Mouse (Mus musculus): ENCODE results near the gene Vmn1r55.
A peak's percentile ranks its signal among the peaks of the same experiment; 100 is the strongest.
"Not testable (repeated sequence)": the region's sequence is repeated elsewhere in the genome, so short reads cannot be mapped to it uniquely, and the experiment has no call there.

The Vmn1r55 gene

DNA sequence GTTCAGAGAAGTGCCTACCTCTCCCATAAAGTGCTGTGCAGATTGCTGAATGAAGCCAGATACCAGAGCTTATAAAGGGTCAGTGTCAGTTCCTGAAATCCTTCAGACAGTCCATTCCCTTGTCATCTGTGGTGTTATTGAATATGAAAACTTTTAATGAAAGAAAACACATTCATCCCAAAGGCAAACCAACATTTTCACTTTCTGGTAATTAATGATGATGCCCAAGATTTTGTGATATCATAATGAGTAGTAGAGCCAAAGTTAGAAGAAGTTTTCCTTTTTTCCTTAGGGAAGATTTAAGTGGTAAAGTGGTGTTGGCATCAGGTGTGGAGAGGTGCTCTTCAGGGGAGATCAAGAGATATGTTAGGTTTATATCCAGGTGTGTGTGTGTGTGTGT is at the start of gene Vmn1r55:
Vmn1r55 (minus strand) TSS at position 101 of the 400 bp plus-strand sequence.
- DNase-seq (ENCODE audit: low read depth) = not testable (repeated sequence)

DNA sequence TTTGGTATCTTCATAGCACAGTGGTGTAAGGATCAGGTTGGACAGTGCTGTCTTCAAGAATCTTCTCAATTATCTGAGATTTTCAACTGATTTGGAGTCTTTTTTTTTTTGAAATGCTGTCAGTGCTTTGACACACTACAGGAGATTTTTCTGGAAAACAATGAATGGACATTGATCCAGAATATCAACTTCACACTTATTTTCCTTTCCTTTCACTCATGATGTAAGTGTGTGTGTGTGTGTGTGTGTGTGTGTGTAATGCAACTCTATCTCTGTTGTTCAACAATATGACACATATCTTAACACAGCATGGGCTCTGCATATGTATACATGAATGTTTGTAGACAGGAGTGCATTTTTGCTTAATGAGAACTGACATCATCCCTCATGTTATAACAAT is 47.2 kb upstream of the Vmn1r55 start, which contains the start of gene Vmn1r56:
Vmn1r56 (minus strand) TSS at position 101 of the 400 bp plus-strand sequence.
- DNase-seq (ENCODE audit: low read depth) = not testable (repeated sequence)

DNA sequence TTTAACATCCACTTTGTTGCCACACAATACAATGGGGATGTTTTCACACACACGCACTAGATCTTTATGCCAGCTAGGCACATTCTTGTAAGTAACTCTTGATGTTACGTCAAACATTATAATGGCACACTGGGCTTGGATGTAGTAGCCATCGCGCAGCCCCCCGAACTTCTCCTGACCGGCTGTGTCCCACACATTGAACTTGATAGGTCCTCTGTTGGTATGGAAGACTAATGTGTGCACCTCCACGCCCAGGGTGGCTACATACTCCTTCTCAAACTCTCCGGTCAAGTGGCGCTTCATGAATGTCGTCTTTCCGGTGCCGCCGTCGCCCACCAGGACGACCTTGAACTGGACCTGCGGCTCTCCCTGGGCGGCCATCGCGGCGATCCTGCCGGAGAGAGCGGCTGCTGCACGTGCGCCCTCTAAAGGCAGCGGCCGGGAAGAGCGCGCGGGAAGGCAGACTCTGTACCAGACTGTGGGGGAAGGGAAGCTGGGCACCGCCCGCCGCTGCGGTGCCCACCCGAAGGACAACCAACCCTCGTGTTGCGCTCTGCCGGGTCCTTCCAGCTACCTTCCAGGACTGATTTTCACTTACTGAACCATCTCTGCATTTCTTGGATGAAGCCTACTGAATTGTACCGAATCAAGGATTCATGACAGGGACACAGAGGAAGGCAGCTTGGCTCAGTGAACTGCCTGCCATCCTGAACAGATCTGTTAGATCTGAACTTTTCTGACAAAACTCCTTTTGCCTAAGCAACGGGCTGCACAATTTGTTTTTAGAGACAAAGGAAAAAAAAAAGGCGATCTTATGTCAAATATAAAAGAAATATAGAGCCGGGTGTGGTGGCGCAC is 23.7 kb downstream of the Vmn1r55 start, which contains the start of gene Rasl2-9:
Rasl2-9 (minus strand) TSS at position 402 of the 858 bp plus-strand sequence.
- DNase-seq (ENCODE audit: low read depth) = peak; percentile 27

DNA sequence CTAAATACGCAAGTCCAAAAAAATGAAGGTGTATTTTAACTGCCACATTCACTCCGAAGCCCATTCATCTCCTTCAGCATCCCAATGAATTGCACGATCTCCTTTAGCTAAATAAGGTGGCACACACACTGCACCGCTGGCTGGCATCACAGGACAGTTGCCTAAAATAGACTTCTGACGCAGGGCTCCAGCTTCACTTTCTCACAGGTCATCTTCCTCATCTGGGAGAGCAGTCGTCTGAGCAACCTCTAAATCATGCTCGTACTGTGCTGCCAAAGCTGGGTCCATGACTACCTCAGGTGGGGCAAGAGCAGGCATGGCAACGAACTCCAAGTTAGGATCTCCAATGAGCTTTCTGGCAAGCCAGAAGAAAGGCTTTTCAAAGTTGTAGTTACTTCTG is 24.4 kb downstream of the Vmn1r55 start:
- DNase-seq (ENCODE audit: low read depth) = no peak

DNA sequence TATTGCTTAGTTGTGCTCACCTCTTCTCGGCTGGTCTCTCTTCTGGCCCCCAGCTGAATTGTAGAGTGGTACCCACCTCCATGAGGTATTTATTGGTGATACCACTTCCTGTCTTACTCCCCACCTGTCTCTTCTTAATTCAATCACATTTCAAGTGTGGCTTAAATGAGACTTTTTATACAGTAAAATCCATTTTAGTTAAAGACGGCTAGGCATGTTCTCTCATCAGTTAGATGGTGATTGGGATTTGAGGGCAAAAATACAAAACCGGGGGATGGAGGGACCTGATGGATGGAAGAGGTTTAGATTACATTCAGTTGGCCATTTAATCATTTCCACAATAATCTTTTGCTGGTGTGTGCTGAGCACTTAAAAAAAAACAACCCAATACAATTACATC is 32.6 kb downstream of the Vmn1r55 start, which contains the start of gene Rfpl4:
Rfpl4 (minus strand) TSS at position 101 of the 400 bp plus-strand sequence.
- DNase-seq (ENCODE audit: low read depth) = no peak

DNA sequence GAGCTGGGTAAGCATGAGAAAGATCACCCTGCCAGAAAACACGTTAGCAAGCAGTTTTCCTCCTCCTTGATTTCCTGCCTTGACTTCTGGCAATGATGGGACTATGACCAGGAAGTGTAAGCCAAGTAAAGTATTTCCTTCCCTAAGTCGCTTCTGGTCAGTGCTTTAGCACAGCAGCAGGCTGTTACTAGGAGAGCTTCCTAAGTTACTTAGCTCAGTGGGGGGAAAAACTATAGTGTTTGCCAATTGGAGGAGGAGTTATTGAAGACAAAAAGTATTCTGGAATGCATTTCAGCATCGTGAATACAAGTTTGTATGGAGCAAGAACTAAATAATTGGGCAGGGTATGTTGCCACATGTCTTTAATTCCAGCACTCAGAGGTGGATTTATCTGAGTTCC is 36.8 kb downstream of the Vmn1r55 start:
- DNase-seq (ENCODE audit: low read depth) = no peak

DNA sequence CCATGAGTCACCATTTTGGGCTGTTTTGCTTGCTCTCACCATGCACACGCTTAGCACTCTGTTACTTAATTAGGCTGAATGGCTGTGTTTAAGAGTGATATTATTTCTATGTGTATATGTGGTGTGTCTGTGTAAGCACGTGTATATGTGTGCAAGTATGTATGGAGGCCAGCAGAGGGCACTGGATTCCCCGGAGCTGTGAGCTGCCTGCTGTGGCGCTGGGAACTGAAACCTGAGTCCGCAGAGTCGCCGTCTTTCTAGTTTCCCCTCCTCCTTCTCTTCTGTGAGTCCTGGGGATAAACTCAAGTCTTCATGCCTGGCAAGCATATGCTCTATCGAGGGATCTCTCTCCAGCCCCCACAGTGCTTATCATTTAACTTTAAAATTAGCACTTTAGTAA is 40.2 kb downstream of the Vmn1r55 start:
- no peak for DNase-seq (ENCODE audit: low read depth)

DNA sequence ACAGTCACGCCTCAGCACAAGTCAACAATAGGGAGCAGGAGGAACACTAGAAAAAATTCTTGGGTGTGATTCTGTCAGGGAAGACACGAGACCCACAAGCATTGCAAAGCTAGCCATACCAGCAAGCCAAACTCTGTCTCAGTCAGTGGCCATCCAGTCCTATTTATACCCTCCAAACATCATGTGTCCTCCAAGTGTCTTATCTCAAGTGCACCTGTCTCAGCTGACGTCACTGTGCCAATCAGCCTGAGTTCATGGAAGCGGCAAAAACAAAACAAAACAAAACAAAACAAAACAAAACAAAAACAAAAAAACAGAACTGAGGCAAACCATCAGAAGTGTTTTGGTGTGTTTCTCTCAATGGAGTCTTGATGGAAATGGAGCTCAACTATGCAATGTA is 41.2 kb downstream of the Vmn1r55 start:
- no peak for DNase-seq (ENCODE audit: low read depth)

DNA sequence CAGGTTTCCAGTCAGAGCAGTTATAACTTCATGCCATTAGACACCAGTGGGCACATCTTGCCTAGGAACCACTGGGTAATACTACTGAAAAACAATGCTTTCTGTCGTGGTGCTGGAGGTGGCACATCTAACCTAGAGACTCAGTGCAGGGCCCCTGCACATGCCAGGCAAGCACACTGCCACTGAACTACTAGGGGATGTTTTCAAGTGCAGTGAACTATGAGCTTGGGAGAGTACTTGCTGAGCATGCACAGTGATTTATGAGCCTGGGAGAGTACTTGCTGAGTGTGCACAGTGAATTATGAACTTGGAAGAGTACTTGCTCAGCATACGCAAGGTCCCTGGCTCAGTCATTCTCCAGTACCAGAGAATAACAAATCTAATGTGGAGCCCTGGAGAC is 46.9 kb downstream of the Vmn1r55 start:
- DNase-seq (ENCODE audit: low read depth) = no peak

DNA sequence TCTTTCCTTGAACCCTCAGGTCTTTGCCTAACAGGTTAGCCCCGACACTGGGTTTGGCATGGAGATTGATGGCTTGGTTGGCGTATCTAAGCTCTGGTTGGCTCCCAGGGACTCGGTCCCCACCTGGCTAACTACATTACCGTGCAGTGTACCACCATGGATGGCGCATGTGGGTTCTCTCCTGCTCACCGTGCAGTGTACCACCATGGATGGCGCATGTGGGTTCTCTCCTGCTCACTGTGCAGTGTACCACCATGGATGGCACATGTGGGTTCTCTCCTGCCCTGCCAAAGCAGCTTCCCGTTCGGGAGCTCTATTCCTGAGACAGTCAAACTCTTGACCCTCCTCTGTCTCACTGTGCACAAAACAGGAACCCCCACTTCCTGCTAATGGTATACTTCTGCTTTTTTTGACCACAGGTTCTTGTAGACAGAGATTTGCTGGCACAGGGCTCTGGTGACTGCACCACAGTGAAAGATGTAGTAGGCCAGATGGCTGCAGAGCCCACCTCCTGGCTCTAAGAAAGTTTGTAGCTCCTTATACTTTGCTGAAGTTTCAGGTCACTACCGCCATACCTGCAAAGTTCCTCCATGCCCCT is 48.3 kb downstream of the Vmn1r55 start:
- no peak for DNase-seq (ENCODE audit: low read depth)

DNA sequence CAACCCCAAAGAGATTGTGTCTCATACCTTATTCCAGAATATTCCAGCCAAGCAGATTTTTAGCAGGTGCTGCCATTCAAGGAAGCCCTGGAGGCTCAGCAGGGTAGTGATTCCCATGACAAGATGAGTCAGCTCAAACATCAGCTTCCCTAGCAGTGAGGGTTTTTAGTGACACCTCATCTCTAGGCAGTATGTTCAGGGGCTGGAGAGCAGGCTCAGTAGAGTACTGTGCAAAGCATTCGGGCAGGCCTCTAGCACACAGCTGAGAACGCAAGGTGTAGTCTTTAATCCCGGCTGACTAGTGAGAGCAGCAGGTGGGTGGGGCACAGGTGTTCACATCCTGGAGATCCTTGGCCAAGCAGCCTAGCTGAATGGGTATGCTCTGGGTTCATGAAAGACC is 49.7 kb downstream of the Vmn1r55 start:
- no peak for DNase-seq (ENCODE audit: low read depth)

DNA sequence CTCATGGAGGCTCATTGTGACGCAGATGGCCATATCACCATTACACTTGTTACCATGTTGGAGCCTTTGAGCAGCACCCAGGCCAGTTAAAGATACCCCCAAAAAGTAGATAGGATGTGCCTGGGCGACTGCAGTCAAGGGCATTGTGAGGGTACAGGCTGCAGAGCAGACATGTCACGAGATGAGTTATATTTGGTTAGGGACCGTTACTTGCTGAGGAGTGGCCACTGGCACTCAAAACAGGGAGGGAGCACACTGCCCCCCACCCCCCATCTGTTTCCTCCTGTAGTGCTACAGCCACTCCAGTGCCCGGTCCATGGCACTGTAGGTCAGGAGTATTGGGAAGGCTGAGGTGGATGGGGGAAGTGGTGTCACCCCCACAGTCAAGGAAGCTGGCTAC is 50.7 kb downstream of the Vmn1r55 start:
- no peak for DNase-seq (ENCODE audit: low read depth)

DNA sequence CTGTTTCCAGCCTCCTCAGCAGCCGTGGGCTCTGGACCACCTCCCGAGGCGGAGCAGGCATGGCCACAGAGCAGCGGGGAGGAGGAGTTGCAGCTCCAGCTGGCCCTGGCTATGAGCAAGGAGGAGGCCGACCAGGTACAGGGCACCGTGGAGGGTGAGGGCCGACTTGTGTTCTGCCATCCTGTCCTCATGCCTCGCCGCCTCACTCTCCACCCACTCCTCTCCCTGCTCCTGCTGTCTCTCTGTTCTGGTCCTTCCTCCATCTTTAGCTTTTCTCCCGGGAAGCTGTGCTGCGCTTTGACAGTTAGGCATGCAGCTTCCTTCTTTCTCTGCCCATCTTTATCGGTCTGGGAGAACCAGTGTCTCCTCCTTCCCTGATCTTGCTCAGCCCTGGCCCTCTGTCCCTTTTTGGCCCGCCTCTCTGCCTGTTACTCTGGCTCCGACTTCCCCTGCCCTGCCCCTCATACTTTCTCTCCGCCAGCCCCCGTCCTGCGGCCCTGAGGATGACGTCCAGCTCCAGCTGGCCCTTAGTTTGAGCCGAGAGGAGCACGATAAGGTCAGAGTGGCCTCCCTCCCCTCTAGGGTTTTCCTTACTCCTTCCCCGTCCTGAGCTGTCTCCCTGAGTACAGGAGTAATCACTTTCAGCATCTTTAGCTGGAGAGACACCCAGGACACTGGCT is 56.5 kb downstream of the Vmn1r55 start:
- DNase-seq (ENCODE audit: low read depth) = no peak

DNA sequence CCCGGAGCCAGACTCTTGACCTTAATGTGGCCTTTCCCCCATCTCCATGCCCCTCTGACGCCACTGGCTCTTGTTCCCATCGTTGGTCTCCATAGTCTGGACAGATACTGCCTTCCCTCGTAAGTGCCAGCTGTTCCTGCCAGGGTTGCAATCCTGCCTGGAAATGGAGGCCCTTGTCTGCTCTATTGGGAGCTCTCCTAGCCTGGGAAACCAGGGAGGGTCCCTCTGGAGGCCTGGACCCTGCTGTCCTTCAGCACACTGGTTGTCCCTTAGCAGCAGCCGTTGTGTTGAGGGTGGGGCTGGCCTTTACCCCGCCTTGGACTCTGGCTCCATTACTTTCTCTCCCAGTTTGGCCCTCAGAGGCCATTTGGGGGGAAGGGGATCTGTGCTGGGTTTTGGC is 57.1 kb downstream of the Vmn1r55 start:
- no peak for DNase-seq (ENCODE audit: low read depth)

DNA sequence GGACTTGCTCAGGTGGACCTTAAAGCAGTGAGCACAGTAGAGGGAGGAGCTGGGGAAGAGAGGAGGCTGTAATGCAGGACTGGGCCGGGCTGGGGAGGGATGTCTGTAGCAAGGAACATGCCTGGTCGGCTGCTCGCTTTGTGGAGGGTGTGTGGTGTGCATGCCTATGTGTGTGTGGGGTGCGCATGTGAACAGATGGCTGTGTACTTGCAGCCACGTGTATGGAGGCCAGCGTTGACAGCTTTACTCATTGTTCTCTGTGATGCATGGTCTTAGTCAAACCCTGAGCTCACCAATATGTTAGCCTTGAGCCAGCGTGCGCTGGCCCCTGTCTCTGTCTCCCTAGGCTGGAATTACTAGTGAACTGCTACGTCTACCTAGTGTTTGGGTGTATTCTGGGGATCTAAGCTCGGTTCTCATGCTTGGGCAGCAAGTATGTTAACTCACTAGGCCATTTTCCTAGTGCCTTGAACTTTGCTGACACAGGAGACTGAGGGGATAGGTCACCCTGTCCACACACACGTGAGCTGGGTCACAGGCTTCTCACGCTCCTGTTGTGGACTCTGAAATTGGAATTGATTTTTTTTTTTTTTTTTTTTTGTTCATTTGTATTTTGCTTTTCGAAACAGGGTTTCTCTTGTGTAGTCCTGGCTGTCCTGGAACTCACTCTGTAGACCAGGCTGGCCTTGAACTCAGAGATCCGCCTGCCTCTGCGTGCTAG is 58.3 kb downstream of the Vmn1r55 start:
- DNase-seq (ENCODE audit: low read depth) = no peak

DNA sequence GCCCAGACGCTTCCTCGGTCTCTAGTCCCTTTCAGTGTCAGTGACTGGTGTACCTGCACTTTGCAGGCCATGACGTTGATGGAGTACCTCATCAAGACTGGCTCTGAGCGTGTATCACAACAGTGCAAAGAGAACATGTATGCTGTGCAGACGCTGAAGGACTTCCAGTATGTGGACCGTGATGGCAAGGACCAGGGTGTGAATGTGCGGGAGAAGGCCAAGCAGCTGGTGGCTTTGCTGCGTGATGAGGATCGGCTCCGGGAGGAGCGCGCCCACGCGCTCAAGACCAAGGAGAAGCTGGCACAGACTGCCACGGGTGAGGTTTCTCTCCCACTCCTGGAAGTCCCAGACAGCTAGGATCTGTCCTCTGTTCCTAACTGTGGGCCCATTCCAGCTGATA is 59.6 kb downstream of the Vmn1r55 start:
- no peak for DNase-seq (ENCODE audit: low read depth)

DNA sequence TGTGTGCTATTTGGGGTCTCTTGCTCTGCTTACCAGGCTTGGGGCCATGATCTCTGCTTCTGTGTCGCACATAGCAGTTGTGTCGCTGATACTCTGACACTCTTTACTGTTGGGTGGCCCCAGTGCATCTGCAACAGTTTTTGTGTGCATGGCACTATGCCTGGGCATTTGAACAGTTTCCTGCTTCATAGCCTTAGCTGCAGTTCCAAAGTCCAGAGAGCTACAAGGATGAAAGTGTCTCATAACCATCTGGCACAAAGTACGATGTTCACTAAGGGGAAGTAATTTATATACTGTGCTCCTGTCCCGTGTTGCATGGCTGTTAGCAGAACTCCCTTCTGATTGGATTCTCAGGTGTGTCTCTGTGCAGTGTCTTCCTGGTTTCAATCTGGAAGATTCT is 61.6 kb downstream of the Vmn1r55 start:
- no peak for DNase-seq (ENCODE audit: low read depth)

DNA sequence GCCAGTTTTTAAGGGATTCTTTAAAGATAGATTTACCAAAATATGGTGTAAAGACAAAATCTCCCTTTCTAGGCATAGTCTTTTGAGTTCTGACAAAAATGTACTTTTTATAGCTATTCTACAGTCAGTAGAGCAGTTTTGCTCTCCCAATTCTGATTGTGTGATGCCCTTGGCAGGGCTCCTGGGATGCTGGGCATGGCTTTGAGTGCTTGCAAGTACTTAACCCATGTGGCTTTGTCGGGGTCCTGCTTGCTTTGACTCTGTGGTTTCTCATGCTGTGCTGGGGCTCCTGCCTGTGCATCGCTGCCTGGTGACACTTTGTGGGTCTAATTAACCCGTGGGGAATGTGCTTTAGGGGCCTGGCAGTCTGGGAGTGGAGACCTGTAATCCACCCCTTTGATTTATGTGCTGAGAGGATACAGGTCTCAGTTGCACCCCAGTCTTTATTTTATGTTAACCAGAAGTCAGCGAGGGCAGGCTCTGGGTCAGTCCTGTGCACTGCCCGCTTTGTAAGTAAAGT is 62.5 kb downstream of the Vmn1r55 start:
- DNase-seq (ENCODE audit: low read depth) = no peak

DNA sequence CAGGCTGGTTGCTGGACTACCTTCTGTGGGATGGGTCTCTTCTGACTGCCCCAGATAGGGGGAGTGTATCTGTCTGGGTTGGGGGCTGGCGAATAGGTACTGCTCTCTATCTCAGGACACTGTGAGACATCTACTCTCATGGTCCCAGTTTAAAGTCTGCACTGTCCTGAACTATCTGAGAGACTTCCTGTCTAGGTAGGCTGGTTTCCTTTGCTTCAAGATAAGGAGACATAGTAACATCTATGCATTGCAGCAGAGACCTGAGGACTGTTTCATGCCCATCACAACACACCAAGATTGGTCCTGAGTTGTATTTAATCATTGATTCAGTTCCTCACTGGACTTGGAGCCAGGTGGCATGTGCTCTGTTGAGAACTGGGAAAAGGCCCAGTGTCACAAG is 64.0 kb downstream of the Vmn1r55 start:
- DNase-seq (ENCODE audit: low read depth) = no peak

DNA sequence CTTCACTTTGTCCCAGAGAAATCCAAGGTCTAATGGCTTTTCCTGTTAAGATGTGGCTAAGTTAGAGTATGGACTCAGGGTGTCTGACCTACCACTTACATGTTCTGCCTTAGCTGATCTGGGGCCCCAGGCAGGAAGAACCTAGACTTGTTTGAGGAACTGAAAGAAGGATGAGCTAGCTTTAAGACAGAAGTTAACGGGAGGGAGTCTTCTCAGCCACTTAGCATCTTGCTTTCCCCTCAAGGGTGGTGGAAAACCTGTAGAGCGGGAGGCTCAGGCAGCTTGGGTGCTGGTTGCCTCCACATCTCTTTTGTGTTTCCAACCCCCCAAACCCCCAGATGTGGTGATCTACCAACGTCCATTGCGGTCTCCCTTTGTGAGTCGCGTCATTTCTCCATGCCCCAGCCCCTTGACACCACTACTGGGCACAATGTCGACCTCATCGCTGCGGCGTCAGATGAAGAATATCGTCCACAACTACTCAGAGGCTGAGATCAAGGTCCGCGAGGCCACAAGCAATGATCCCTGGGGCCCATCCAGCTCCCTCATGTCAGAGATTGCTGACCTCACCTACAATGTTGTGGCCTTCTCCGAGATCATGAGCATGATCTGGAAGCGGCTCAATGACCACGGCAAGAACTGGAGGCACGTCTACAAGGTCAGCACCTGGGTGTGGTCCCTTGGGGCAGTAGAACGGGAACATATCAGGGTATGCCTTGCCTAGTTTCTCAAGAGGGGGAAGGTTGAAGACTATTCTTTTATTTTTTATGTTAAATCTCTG is 66.0 kb downstream of the Vmn1r55 start:
- no peak for DNase-seq (ENCODE audit: low read depth)

DNA sequence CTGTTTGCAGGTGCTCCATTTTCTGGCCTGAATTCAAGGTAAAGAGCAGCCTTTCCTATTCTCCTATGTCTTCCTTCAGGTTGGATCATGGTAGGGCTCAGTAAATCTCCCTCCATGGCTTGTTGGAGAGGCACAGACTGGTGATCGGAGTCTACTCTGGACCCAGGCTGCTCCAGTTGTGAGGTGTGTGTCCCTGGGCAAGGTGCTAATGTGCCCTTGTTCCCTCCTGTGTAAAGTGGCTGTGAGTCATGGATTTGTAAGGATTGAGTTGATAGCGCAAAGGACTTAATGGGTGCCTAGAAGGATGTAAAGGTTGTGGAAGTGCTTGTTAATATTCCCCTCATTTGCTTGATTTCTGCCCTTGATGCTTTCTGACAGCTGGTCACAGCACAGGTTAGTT is 67.5 kb downstream of the Vmn1r55 start:
- DNase-seq (ENCODE audit: low read depth) = no peak

Measured in naive thymus-derived CD4-positive, alpha-beta T cell, adult 2 months (primary cell).